Mouse (Mus musculus) erythroblast, embryonic 14.5 days (primary cell): ENCODE data around the gene Xkrx. TPM values are rescaled to one million over a fixed set of nuclear protein-coding genes. Genes with fewer than 3 reads are reported as not detected.
"Not testable (repeated sequence)": the region's sequence is repeated elsewhere in the genome, so short reads cannot be mapped to it uniquely, and the experiment has no call there.

Experiments
- H3K27me3 ChIP-seq: 2 replicates; pipeline ENCODE4 v1.6.1; 2012; ENCODE audit warnings: inconsistent platforms; ENCODE audit not compliant: control insufficient read depth
- H3K36me3 ChIP-seq: 2 replicates; pipeline ENCODE4 v1.6.1; 2012; ENCODE audit warnings: mild to moderate bottlenecking, inconsistent platforms; ENCODE audit not compliant: control insufficient read depth
- H3K4me1 ChIP-seq: 2 replicates; pipeline ENCODE4 v1.6.1; 2012; ENCODE audit warnings: inconsistent platforms; ENCODE audit not compliant: control insufficient read depth
- H3K4me3 ChIP-seq: replicated peaks from 2 replicates; pipeline ENCODE3; 2012; ENCODE audit warnings: moderate library complexity, mild to moderate bottlenecking, inconsistent platforms
- H3K9me3 ChIP-seq: 2 replicates; pipeline ENCODE4 v1.6.1; 2012; ENCODE audit warnings: low read length, inconsistent platforms, mixed read lengths; ENCODE audit not compliant: control insufficient read depth
- GATA1 ChIP-seq: IDR thresholded peaks from 2 replicates; pipeline ENCODE4 v1.6.1; 2012; ENCODE audit warnings: low read length, inconsistent platforms, mixed read lengths
- TAL1 ChIP-seq: IDR thresholded peaks from 3 replicates; pipeline ENCODE4 v1.6.1; 2012; ENCODE audit warnings: low read length, inconsistent platforms, mixed read lengths
- polyA plus RNA-seq: library from polyadenylated mRNA; stranded (reverse); fragments of >175 nt; gene quantifications from 2 replicates; pipeline ENCODE4 v1.2.3, GENCODE M21; 2012

Xkrx gene
- 0.01 TPM in 1 of 2 replicates, not detected in the other for polyA plus RNA-seq

DNA sequence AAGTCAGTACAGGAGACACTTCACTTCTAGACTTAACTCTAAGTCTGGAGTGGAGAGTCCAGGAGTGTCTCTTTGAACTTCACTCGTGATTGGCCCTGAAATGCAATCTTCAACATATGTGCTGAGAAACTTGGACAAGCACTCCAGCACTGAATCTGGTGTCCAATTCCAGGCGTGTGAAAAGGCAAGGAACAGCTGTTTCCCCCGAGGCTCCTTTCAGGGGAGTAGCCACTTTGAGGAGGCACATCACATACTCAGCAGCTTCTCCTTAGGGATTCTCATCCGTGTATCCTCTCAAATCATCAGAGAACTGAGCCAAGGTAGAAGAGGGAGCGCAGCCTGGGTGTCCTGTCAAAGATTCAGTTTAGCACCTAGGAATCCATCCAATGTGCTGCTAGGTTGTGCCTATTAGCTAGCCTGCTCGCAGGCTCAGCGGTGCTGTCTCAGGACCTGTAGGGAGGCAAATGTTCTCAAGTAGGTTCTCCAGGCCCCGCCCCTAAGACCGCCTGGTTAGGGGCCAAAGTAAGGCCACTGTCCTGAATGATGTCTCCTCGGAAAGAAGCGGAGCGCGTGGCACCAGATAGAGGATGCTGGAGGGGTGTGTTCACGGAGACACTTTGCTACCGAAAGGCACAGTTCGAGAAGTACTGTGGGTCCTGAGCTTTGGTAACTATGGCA is at the start of gene Xkrx:
Gene Xkrx (minus strand): TSS at position 34 of the 678 bp plus-strand sequence.
- H3K4me3 ChIP-seq: no peak within 1 kb of the TSS
- no peaks in the 10 kb centered on the region for H3K9me3 ChIP-seq
- H3K36me3 ChIP-seq: no peaks in the 10 kb centered on the region
- H3K4me1 ChIP-seq: no peaks in the 10 kb centered on the region
- TF ChIP-seq GATA1: no peak
- H3K27me3 ChIP-seq: peaks cover 13% of the 10 kb centered on the region

DNA sequence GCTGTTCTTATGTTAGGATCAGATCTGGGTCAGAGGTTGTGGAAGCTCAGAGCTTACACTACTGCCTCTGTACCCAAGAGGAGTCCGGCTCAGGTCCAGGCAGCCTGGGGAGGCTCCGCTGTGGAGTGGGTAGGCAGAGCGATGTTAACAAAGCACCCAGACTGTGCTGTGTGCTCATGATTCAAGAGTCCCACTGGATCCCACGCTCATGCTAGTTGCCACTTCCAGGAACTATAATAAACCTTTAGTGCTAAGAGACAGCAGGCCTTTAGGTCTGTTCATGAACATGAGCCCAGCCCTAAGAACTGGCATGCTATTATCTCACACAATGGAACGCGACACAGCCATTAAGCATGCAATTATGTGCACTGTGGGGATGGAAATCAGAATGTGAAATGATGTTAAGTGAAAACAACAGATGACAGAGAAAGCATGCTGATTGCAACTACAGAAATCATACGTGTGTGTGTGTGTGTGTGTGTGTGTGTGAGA is 49.3 kb upstream of the Xkrx start:
- Histone ChIP-seq H3K9me3 (no peaks in the 10 kb centered on the region), H3K27me3 (no peaks in the 10 kb centered on the region), H3K4me3 (no peak overlapping the region), H3K36me3 (no peaks in the 10 kb centered on the region), H3K4me1 (peaks cover 20% of the 10 kb centered on the region)
- TF ChIP-seq GATA1 (no peak), TAL1 (no peak)

DNA sequence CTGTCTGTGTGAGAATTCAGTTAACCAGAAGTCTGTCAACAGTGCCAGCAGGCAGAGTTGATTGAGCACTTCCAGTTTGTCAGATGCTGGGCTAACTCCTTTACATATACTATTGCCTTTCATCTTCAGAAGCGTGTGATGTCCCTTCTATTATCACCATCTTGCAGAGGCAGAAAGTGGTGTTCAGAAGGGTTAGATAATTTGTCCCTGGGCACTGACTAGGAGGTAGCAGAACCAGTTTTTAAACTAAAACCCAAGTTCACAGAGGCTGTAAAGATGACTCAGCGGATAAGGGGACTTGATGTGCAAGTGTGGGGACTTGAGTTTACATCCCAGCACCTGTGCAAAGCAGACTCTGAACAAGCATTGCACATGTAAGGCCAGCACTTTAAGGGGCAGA is 46.6 kb upstream of the Xkrx start:
- H3K9me3 ChIP-seq: no peaks in the 10 kb centered on the region
- TF ChIP-seq GATA1 (no peak), TAL1 (no peak)
- H3K36me3 ChIP-seq: no peaks in the 10 kb centered on the region
- no peaks in the 10 kb centered on the region for H3K27me3 ChIP-seq
- H3K4me3 ChIP-seq: no peak overlapping the region
- H3K4me1 ChIP-seq: peaks cover 20% of the 10 kb centered on the region

DNA sequence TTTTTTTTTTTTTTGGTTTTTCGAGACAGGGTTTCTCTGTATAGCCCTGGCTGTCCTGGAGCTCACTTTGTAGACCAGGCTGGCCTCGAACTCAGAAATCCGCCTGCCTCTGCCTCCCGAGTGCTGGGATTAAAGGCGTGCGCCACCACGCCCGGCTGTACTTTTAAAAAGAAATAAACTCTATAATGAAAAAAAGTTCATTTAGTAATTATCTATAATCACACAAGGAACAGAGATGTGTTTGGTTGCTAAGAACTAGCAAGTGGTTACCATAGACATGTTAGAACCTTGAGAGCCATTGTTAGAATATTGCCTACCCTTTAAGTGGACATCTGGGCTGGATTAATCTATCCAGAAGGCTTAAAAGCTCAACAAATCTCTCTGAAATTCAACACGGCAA is 25.3 kb upstream of the Xkrx start, which contains the start of gene Arl13a:
Gene Arl13a (plus strand): TSS at position 301 of the 400 bp plus-strand sequence.
- not testable (repeated sequence) for H3K4me3 ChIP-seq, H3K36me3 ChIP-seq, H3K27me3 ChIP-seq, H3K4me1 ChIP-seq, H3K9me3 ChIP-seq

DNA sequence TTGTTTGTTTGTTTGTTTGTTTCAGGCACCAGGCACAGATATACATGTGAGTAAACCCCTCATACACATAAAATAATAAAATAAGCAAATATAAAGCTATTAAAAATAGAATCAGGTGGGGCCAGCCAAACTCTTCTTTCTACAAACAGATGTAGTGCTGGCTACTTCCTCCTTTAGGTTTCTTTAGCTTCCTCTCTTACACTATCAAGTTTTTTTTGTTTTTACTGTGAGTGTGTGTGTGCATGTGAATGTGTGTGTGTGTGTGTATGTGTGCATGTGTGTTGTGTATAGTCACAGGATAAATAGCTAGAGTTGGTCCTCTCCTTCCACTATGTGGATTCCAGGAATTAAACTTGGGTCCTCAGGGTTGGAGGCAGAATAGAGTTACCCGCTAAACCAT is 12.8 kb upstream of the Xkrx start:
- H3K9me3 ChIP-seq: no peaks in the 10 kb centered on the region
- no peaks in the 10 kb centered on the region for H3K27me3 ChIP-seq
- no peaks in the 10 kb centered on the region for H3K36me3 ChIP-seq
- no peaks in the 10 kb centered on the region for H3K4me1 ChIP-seq
- H3K4me3 ChIP-seq: no peak overlapping the region
- no peak for TF ChIP-seq GATA1
- TF ChIP-seq TAL1: no peak

DNA sequence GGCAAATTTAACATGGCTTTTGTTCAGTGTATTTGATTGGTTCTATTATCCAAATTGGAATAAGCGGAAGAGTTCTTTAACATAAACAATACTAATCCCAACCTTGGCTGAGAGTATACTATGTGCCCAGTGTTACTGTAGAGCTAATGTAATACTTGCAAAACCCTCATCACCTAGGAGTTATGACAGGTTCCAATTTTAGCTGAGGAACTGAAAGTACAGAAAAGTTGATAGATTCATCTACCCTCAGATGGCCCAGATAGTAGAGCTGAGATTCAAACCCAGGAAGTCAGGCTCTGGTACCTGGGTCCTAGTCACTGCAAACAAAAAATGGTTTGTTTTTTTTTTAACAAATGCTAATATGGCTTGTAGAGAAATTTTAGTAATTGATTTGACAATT is 8.7 kb upstream of the Xkrx start:
- H3K4me3 ChIP-seq: no peak overlapping the region
- TF ChIP-seq GATA1: no peak
- no peak for TF ChIP-seq TAL1
- no peaks in the 10 kb centered on the region for H3K36me3 ChIP-seq
- no peaks in the 10 kb centered on the region for H3K4me1 ChIP-seq
- H3K27me3 ChIP-seq: no peaks in the 10 kb centered on the region
- no peaks in the 10 kb centered on the region for H3K9me3 ChIP-seq

DNA sequence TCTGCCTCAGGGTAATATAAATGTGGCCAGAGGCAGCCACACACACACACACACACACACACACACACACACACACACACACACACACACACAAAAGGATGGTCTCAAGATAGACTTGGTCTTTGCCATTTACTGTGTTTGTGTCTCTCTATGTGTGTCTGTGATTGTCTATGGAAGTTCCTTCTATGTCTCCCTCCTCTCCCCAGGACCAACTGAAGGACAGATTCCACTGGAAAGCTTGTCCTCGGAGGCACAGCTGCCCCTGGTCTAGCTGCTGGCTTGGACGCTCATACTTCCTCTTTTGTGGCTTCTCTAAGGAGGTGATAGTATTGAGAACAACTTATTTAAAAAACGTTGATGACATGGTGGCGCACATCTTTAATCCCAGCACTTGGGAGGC is 1.6 kb upstream of the Xkrx start:
- H3K4me3 ChIP-seq: no peak overlapping the region
- no peaks in the 10 kb centered on the region for H3K36me3 ChIP-seq
- TF ChIP-seq GATA1 (no peak), TAL1 (no peak)
- no peaks in the 10 kb centered on the region for H3K4me1 ChIP-seq
- peaks cover 13% of the 10 kb centered on the region for H3K27me3 ChIP-seq
- no peaks in the 10 kb centered on the region for H3K9me3 ChIP-seq

DNA sequence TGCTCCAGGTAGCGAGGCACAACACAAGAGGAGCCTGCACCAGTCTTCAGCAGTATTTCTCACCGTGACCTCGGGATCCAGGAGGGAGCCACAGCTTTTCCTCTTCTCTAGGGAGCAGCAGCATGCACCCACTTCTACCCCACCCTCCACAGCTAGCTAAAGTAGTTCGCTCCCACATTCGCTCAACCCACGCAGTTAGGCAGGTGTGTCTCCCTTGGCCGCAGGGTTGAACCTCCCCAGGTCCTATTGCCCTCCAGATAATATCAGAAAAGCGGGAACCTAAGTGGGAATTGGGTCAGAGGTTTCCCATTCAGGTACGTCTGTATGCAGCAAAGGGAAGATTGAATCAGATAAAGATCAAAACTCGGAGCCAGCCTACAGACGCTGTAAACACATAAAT is 950 bp upstream of the Xkrx start:
- Histone ChIP-seq H3K4me3 (no peak overlapping the region), H3K4me1 (no peaks in the 10 kb centered on the region), H3K9me3 (no peaks in the 10 kb centered on the region), H3K36me3 (no peaks in the 10 kb centered on the region), H3K27me3 (peaks cover 13% of the 10 kb centered on the region)
- TF ChIP-seq TAL1 (no peak), GATA1 (no peak)

DNA sequence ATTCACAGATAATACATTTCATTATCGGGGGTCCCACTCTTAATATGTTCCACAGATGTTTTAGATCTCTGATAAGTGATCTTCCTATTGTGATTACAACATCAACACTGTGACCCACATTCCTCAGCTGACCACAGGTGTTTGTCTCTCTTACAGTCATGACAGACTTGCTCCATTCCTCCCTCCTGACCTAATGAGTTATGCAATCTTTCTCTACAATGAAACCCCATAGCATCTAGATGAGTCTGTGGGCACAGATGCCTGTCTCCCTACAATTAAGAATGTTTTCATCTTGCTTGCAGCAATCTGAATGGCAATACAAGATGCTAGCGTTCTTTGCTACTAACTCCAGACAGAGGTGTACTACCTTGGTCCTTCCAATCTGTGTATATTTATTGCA is 1.4 kb downstream of the Xkrx start:
- no peaks in the 10 kb centered on the region for H3K4me1 ChIP-seq
- H3K27me3 ChIP-seq: peaks cover 13% of the 10 kb centered on the region
- no peaks in the 10 kb centered on the region for H3K36me3 ChIP-seq
- no peaks in the 10 kb centered on the region for H3K9me3 ChIP-seq
- TF ChIP-seq GATA1: no peak
- TF ChIP-seq TAL1: no peak
- H3K4me3 ChIP-seq: no peak overlapping the region

DNA sequence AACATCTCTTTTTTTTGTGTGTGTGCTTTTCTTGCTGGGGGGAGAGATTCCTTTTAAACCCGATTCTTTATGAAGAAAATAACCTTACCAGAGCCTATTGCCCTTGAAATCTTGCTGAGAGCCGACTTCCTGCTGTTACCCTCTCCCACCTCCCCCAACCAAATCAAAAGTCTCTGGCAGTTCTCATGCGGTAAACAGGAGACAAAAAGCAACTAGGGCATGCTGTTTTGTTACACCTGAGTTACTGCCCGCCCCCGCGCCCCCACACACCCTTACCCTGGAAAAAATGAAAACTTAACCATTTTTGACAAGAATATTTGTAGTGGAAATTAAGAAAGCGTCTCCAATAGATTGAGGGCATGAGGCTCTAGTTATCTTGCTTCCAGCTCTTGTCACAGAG is 3.7 kb downstream of the Xkrx start:
- Histone ChIP-seq H3K36me3 (no peaks in the 10 kb centered on the region), H3K4me1 (no peaks in the 10 kb centered on the region), H3K9me3 (no peaks in the 10 kb centered on the region), H3K4me3 (no peak overlapping the region), H3K27me3 (peaks cover 13% of the 10 kb centered on the region)
- TF ChIP-seq GATA1: no peak
- no peak for TF ChIP-seq TAL1
